11 mouse cellular contexts compared by ENCODE assay signal in the genomic region with DNA sequence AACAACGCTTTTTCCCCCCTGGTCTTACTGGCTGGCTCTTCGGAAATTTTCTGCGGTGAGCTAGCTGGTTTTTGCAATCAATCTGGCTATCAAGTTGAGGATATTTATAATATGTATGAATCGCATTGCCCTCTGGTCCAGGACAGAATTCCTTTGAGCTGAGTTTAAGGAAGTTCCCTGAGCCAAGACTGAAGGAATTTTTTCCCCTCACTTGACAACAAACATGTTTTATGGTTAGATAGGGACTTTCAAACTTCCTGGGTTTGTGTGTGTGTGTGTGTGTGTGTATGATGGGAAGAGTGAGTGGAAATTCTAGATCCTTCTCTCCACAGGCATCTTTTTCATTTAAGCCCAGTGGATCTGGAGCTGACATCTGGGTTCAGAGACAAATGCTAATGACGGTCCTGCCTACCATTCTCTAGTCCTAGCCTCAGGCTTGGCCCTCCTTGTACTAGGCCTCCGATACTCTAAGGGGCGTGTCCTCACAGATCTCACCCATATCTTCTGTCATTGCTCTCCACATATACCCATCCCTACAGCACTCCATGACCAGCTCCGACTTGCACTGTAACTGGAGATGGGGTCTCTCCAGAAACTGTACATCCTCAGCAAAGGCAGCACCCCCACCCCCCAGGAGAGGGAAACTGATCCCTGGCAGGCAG. TPM values are rescaled to one million over a fixed set of nuclear protein-coding genes. Genes with fewer than 3 reads are reported as not detected.
DNase-seq lines count a peak whose midpoint lies in the region; ATAC-seq and TF ChIP-seq lines count a peak whose summit lies in the region.
"Had no signal": no experiment of that assay in that cellular context is flagged by ENCODE, and none has a peak within 500 bp of the region (broad histone marks: within the 10 kb centered on the region; RNA-seq: fewer than 3 reads in every experiment).

No protein-coding gene starts in this region.

- intact Hi-C loops in heart, postnatal 14 days (cut with DNase I): no loop called here

- H3K4me1 ChIP-seq in heart, embryonic 12.5 days (replicated peaks): peaks cover 48% of the 10 kb centered on the region
- peaks cover 13% of the 10 kb centered on the region for H3K4me1 ChIP-seq in heart, postnatal 0 days (ENCODE audit: control insufficient read depth, insufficient read depth)
- peaks cover 54% of the 10 kb centered on the region for H3K4me1 ChIP-seq in liver, embryonic 15.5 days (replicated peaks)
- H3K4me1 ChIP-seq in thymus, adult 2 months (replicated peaks; ENCODE audit: control insufficient read depth, insufficient read depth, low read length): peaks cover 10% of the 10 kb centered on the region

- no peak for DNase-seq in heart, postnatal 14 days
- DNase-seq in ZHBTc4 (ENCODE audit: low read depth, low spot score): peak; percentile 61
- peak; percentile 63 for DNase-seq in heart, postnatal 0 days (ENCODE audit: low spot score)
- DNase-seq in layer of hippocampus, postnatal 10 days (ENCODE audit: low spot score in 2 of 2): no peak
- no peak for DNase-seq in thymus, adult 2 months
- DNase-seq in testis, postnatal 10 days (ENCODE audit: low spot score): no peak
- DNase-seq: cerebellum, adult 9-10 months; gastrocnemius, postnatal 36 days had no signal

- 52% methylated on average over 8 of the region's 8 CpGs for WGBS in heart, embryonic 12.5 days
- 38% methylated on average over 8 of the region's 8 CpGs for WGBS in heart, postnatal 0 days
- WGBS in liver, embryonic 15.5 days (ENCODE audit: insufficient replicate concordance): 18% methylated on average over 8 of the region's 8 CpGs
- WGBS in thymus, adult 2 months: 67% methylated on average over 8 of the region's 8 CpGs

- TF ChIP-seq EP300 in heart, postnatal 0 days (IDR thresholded peaks at IDR 0.05; ENCODE audit: low read depth): no peak

- no peak overlapping the region for H3K4me2 ChIP-seq in heart, embryonic 12.5 days
- H3K4me2 ChIP-seq in heart, postnatal 0 days (ENCODE audit: low read depth, low read length): no peak overlapping the region
- peak overlapping the region; percentile 75 for H3K4me2 ChIP-seq in liver, embryonic 15.5 days
- H3K4me2 ChIP-seq: midbrain, embryonic 11.5 days had no signal

- no peak for ATAC-seq in heart, embryonic 12.5 days (ENCODE audit: insufficient number of reproducible peaks, low FRiP score)
- 0 out of 2 replicates have a peak, but pooled peaks have one; percentile 26 for ATAC-seq in heart, postnatal 0 days (ENCODE audit: insufficient read depth, low read depth)
- ATAC-seq in liver, embryonic 15.5 days (ENCODE audit: insufficient read depth): peak; percentile 78

- H3K36me3 ChIP-seq in heart, embryonic 12.5 days: peaks cover 9% of the 10 kb centered on the region
- H3K36me3 ChIP-seq in heart, postnatal 0 days (replicated peaks; ENCODE audit: control insufficient read depth, insufficient read depth, low read length): peaks cover 4% of the 10 kb centered on the region
- H3K36me3 ChIP-seq in liver, embryonic 15.5 days (replicated peaks): peaks cover 12% of the 10 kb centered on the region
- peaks cover 3% of the 10 kb centered on the region for H3K36me3 ChIP-seq in thymus, adult 2 months (ENCODE audit: control insufficient read depth, insufficient read depth, low read length)

- H3K4me3 ChIP-seq in heart, embryonic 12.5 days: no peak overlapping the region
- H3K4me3 ChIP-seq in heart, postnatal 0 days (ENCODE audit: low read depth, low read length): no peak overlapping the region
- peak overlapping the region; percentile 39; the same call in 1 of the 2 replicates for H3K4me3 ChIP-seq in liver, embryonic 15.5 days (replicated peaks)
- H3K4me3 ChIP-seq in thymus, adult 2 months (ENCODE audit: control insufficient read depth, insufficient read depth, low read length): no peak overlapping the region

- H3K27me3 ChIP-seq in heart, embryonic 12.5 days (replicated peaks): no peaks in the 10 kb centered on the region
- H3K27me3 ChIP-seq in heart, postnatal 0 days (ENCODE audit: control insufficient read depth, insufficient read depth, low read length): no peaks in the 10 kb centered on the region
- peaks cover 1% of the 10 kb centered on the region for H3K27me3 ChIP-seq in liver, embryonic 15.5 days
- H3K27me3 ChIP-seq in thymus, adult 2 months (ENCODE audit: control insufficient read depth, insufficient read depth, low read length): no peaks in the 10 kb centered on the region

- no peak for TF ChIP-seq CTCF in heart, postnatal 0 days (IDR thresholded peaks at IDR 0.05; ENCODE audit: low read depth)
- TF ChIP-seq CTCF in thymus, adult 2 months (IDR thresholded peaks at IDR 0.05; ENCODE audit: borderline replicate concordance, control insufficient read depth, extremely low read depth, insufficient read depth, low read length, poor library complexity): no peak

- H3K9ac ChIP-seq in heart, embryonic 12.5 days: no peak overlapping the region
- no peak overlapping the region for H3K9ac ChIP-seq in heart, postnatal 0 days (replicated peaks; ENCODE audit: low read depth, low read length)
- peak overlapping the region; percentile 28 for H3K9ac ChIP-seq in liver, embryonic 15.5 days

- H3K9me3 ChIP-seq in heart, embryonic 12.5 days (replicated peaks): no peaks in the 10 kb centered on the region
- H3K9me3 ChIP-seq in heart, postnatal 0 days (replicated peaks; ENCODE audit: control insufficient read depth, low read length): no peaks in the 10 kb centered on the region
- H3K9me3 ChIP-seq in liver, embryonic 15.5 days (replicated peaks): no peaks in the 10 kb centered on the region

- TF ChIP-seq POLR2A in thymus, adult 2 months (IDR thresholded peaks at IDR 0.05; ENCODE audit: control insufficient read depth, extremely low read depth, insufficient read depth, low read length, poor library complexity): no peak

- H3K27ac ChIP-seq in heart, embryonic 12.5 days (ENCODE audit: poor library complexity, severe bottlenecking): peak overlapping the region; percentile 20; the same call in 1 of the 2 replicates
- peak overlapping the region; percentile 11 for H3K27ac ChIP-seq in heart, postnatal 0 days (ENCODE audit: low read depth)
- peak overlapping the region; percentile 91 for H3K27ac ChIP-seq in liver, embryonic 15.5 days (replicated peaks)
- no peak overlapping the region for H3K27ac ChIP-seq in thymus, adult 2 months (ENCODE audit: control insufficient read depth, insufficient read depth, low read length)

RNA-seq across cellular contexts. Expression of a gene that starts 10.5 kb away (rescaled TPM):
- 0.05 TPM in 1 of 2 replicates, not detected in the other for polyA plus RNA-seq in heart, embryonic 12.5 days (2016; fragmentation: Nextera tagmentation; extraction: Ambion mirVana)
- total RNA-seq in heart, postnatal 14 days (2021): 1 to 10 TPM; 3.0 to 3.3 TPM
- total RNA-seq in heart, postnatal 0 days (2014; rRNA removed; ENCODE audit: low replicate concordance): 0.69 and 0.89 TPM in 2 replicates
- polyA plus RNA-seq in heart, postnatal 0 days (2015; fragmentation: Nextera tagmentation; extraction: Ambion mirVana): 0.08 TPM in 1 of 2 replicates, not detected in the other
- 0.05 and 0.08 TPM in 2 replicates for polyA plus RNA-seq in liver, embryonic 15.5 days (2015; fragmentation: Nextera tagmentation; extraction: Ambion mirVana)
- total RNA-seq in layer of hippocampus, postnatal 10 days (2021): 100 to 1,000 TPM; 231 to 269 TPM
- 0.50 and 1.4 TPM in 2 replicates for polyA plus RNA-seq in thymus, adult 2 months (2012; rRNA removed)

RNA-seq across cellular contexts. Expression of a gene that starts 10.5 kb away (rescaled TPM):
- polyA plus RNA-seq in heart, embryonic 12.5 days (2016; fragmentation: Nextera tagmentation; extraction: Ambion mirVana): 8.5 and 8.6 TPM in 2 replicates
- 10 to 100 TPM; 44.0 to 44.6 TPM for total RNA-seq in heart, postnatal 14 days (2021)
- total RNA-seq in heart, postnatal 0 days (2014; rRNA removed; ENCODE audit: low replicate concordance): 21.1 and 39.9 TPM in 2 replicates
- polyA plus RNA-seq in heart, postnatal 0 days (2015; fragmentation: Nextera tagmentation; extraction: Ambion mirVana): 14.4 and 16.3 TPM in 2 replicates
- 4.2 and 4.5 TPM in 2 replicates for polyA plus RNA-seq in liver, embryonic 15.5 days (2015; fragmentation: Nextera tagmentation; extraction: Ambion mirVana)
- total RNA-seq in layer of hippocampus, postnatal 10 days (2021): 10 to 100 TPM; 16.4 to 18.1 TPM
- polyA plus RNA-seq in thymus, adult 2 months (2012; rRNA removed): 25.3 and 32.2 TPM in 2 replicates

RNA-seq across cellular contexts. Expression of a gene that starts 34.9 kb away (rescaled TPM):
- polyA plus RNA-seq in heart, embryonic 12.5 days (2016; fragmentation: Nextera tagmentation; extraction: Ambion mirVana): 15.2 and 15.5 TPM in 2 replicates
- total RNA-seq in heart, postnatal 14 days (2021): 10 to 100 TPM; 10.9 to 11.9 TPM
- 11.4 and 15.0 TPM in 2 replicates for total RNA-seq in heart, postnatal 0 days (2014; rRNA removed; ENCODE audit: low replicate concordance)
- 5.2 and 5.6 TPM in 2 replicates for polyA plus RNA-seq in heart, postnatal 0 days (2015; fragmentation: Nextera tagmentation; extraction: Ambion mirVana)
- 19.3 and 22.0 TPM in 2 replicates for polyA plus RNA-seq in liver, embryonic 15.5 days (2015; fragmentation: Nextera tagmentation; extraction: Ambion mirVana)
- total RNA-seq in layer of hippocampus, postnatal 10 days (2021): 1 to 10 TPM; 7.3 to 9.1 TPM
- 74.1 and 83.0 TPM in 2 replicates for polyA plus RNA-seq in thymus, adult 2 months (2012; rRNA removed)

RNA-seq across cellular contexts. Expression of a gene that starts 38.3 kb away (rescaled TPM):
- polyA plus RNA-seq in heart, embryonic 12.5 days (2016; fragmentation: Nextera tagmentation; extraction: Ambion mirVana): 24.0 and 24.7 TPM in 2 replicates
- total RNA-seq in heart, postnatal 14 days (2021): 10 to 100 TPM; 12.7 to 12.9 TPM
- total RNA-seq in heart, postnatal 0 days (2014; rRNA removed; ENCODE audit: low replicate concordance): 16.4 and 52.8 TPM in 2 replicates
- 21.7 and 23.3 TPM in 2 replicates for polyA plus RNA-seq in heart, postnatal 0 days (2015; fragmentation: Nextera tagmentation; extraction: Ambion mirVana)
- 4.1 and 5.0 TPM in 2 replicates for polyA plus RNA-seq in liver, embryonic 15.5 days (2015; fragmentation: Nextera tagmentation; extraction: Ambion mirVana)
- total RNA-seq in layer of hippocampus, postnatal 10 days (2021): 10 to 100 TPM; 77.5 to 80.5 TPM
- polyA plus RNA-seq in thymus, adult 2 months (2012; rRNA removed): 67.4 and 71.5 TPM in 2 replicates

Comparison
In these comparisons a context has a peak if more than half of its experiments do, and no peak if none do; other contexts are left out.
1. DNase-seq: peak in ZHBTc4 (single experiment) and heart, postnatal 0 days (single experiment); none in heart, postnatal 14 days (0 of 2), layer of hippocampus, postnatal 10 days (0 of 2), thymus, adult 2 months (single experiment) and testis, postnatal 10 days (single experiment).